Comparison of ENCODE assay signal across 8 mouse cellular contexts in genomic region chr9:83805164-83805976, GRCm38 (mm10). TPM values are rescaled to one million over a fixed set of nuclear protein-coding genes. Genes with fewer than 3 reads are reported as not detected.
A peak's percentile ranks its signal among the peaks of the same experiment; 100 is the strongest.
DNase-seq lines count a peak whose midpoint lies in the region; ATAC-seq and TF ChIP-seq lines count a peak whose summit lies in the region.

No protein-coding gene starts in this region.

- peak; percentile 84 for ATAC-seq in embryonic facial prominence, embryonic 12.5 days (ENCODE audit: insufficient number of reproducible peaks, insufficient read depth, low FRiP score, low TSS enrichment)
- peak; percentile 87 for ATAC-seq in hindbrain, embryonic 15.5 days (ENCODE audit: low FRiP score, low read depth)
- ATAC-seq in stomach, embryonic 14.5 days (ENCODE audit: insufficient number of reproducible peaks, insufficient read depth, low FRiP score, low read depth): peak; percentile 77

- WGBS in lung, adult 2 months: 2% methylated on average over 37 of the region's 37 CpGs
- under 1% methylated on average over 37 of the region's 37 CpGs for WGBS in embryonic facial prominence, embryonic 12.5 days
- WGBS in hindbrain, embryonic 15.5 days: under 1% methylated on average over 37 of the region's 37 CpGs
- WGBS in stomach, embryonic 14.5 days: under 1% methylated on average over 37 of the region's 37 CpGs

- H3K4me1 ChIP-seq in lung, adult 2 months (ENCODE audit: control insufficient read depth, insufficient read depth, low read length): peaks cover 8% of the 10 kb centered on the region
- H3K4me1 ChIP-seq in bone marrow macrophage, adult 2 months (ENCODE audit: control insufficient read depth, insufficient read depth, low read length): peaks cover 2% of the 10 kb centered on the region; the same call in 1 of the 2 replicates
- peaks cover 12% of the 10 kb centered on the region for H3K4me1 ChIP-seq in embryonic facial prominence, embryonic 12.5 days
- peaks cover 35% of the 10 kb centered on the region for H3K4me1 ChIP-seq in hindbrain, embryonic 15.5 days (replicated peaks)
- H3K4me1 ChIP-seq in stomach, embryonic 14.5 days (ENCODE audit: control insufficient read depth, insufficient read depth, low read length): no peaks in the 10 kb centered on the region

- H3K36me3 ChIP-seq in embryonic facial prominence, embryonic 12.5 days: no peaks in the 10 kb centered on the region
- no peaks in the 10 kb centered on the region for H3K36me3 ChIP-seq in hindbrain, embryonic 15.5 days
- H3K36me3 ChIP-seq in stomach, embryonic 14.5 days (ENCODE audit: control insufficient read depth, insufficient read depth, low read length): no peaks in the 10 kb centered on the region

- H3K27me3 ChIP-seq in embryonic facial prominence, embryonic 12.5 days: peaks cover 12% of the 10 kb centered on the region; the same call in 1 of the 2 replicates
- no peaks in the 10 kb centered on the region for H3K27me3 ChIP-seq in hindbrain, embryonic 15.5 days
- no peaks in the 10 kb centered on the region for H3K27me3 ChIP-seq in stomach, embryonic 14.5 days (ENCODE audit: control insufficient read depth, insufficient read depth, low read length)

- TF ChIP-seq CTCF in lung, adult 2 months (IDR thresholded peaks at IDR 0.05; ENCODE audit: insufficient read depth, low read length): no peak
- no peak for TF ChIP-seq CTCF in bone marrow macrophage, adult 2 months (IDR thresholded peaks at IDR 0.05; ENCODE audit: low read depth, low read length)

- peak overlapping the region; percentile 89 for H3K4me2 ChIP-seq in embryonic facial prominence, embryonic 12.5 days (replicated peaks)
- peak overlapping the region; percentile 79 for H3K4me2 ChIP-seq in hindbrain, embryonic 15.5 days
- peak overlapping the region; percentile 99 for H3K4me2 ChIP-seq in stomach, embryonic 14.5 days (replicated peaks; ENCODE audit: low read depth, low read length)

- H3K9ac ChIP-seq in embryonic facial prominence, embryonic 12.5 days: peak overlapping the region; percentile 62
- H3K9ac ChIP-seq in hindbrain, embryonic 15.5 days: peak overlapping the region; percentile 99
- peak overlapping the region; percentile 60 for H3K9ac ChIP-seq in stomach, embryonic 14.5 days (replicated peaks; ENCODE audit: low read depth, low read length)

- H3K27ac ChIP-seq in bone marrow macrophage, adult 2 months (ENCODE audit: insufficient read depth, low read depth, low read length): no peak overlapping the region
- H3K27ac ChIP-seq in embryonic facial prominence, embryonic 12.5 days: peak overlapping the region; percentile 67
- H3K27ac ChIP-seq in hindbrain, embryonic 15.5 days (replicated peaks): peak overlapping the region; percentile 97
- H3K27ac ChIP-seq in stomach, embryonic 14.5 days (ENCODE audit: low read length): peak overlapping the region; percentile 21; the same call in 1 of the 2 replicates

- H3K9me3 ChIP-seq in embryonic facial prominence, embryonic 12.5 days: no peaks in the 10 kb centered on the region
- no peaks in the 10 kb centered on the region for H3K9me3 ChIP-seq in hindbrain, embryonic 15.5 days
- H3K9me3 ChIP-seq in stomach, embryonic 14.5 days (ENCODE audit: control insufficient read depth, low read depth, low read length): no peaks in the 10 kb centered on the region

- TF ChIP-seq POLR2A in lung, adult 2 months (IDR thresholded peaks at IDR 0.05; ENCODE audit: borderline replicate concordance, extremely low read depth, low read depth, low read length): no peak
- TF ChIP-seq POLR2A in bone marrow macrophage, adult 2 months (IDR thresholded peaks at IDR 0.05; ENCODE audit: borderline replicate concordance, low read depth, low read length): no peak

- H3K4me3 ChIP-seq in lung, adult 2 months (replicated peaks; ENCODE audit: extremely low read depth, low read depth, low read length): peak overlapping the region; percentile 12
- peak overlapping the region; percentile 56 for H3K4me3 ChIP-seq in bone marrow macrophage, adult 2 months (ENCODE audit: insufficient read depth, low read length)
- H3K4me3 ChIP-seq in embryonic facial prominence, embryonic 12.5 days: peak overlapping the region; percentile 62
- H3K4me3 ChIP-seq in hindbrain, embryonic 15.5 days: peak overlapping the region; percentile 97
- peak overlapping the region; percentile 66 for H3K4me3 ChIP-seq in stomach, embryonic 14.5 days (ENCODE audit: low read depth, low read length)

- DNase-seq in lung, adult 2 months: no peak
- DNase-seq in lung, postnatal 4 days: no peak
- peak; percentile 6 for DNase-seq in lung, postnatal 10 days
- DNase-seq in gastrocnemius, adult 8-10 months (ENCODE audit: low spot score in 2 of 2): no peak

RNA-seq across cellular contexts. Expression of gene Elovl4, which starts 0.7 kb away (rescaled TPM):
- 0.60 and 30.6 TPM in 2 replicates for polyA plus RNA-seq in lung, adult 2 months (2012; rRNA removed)
- polyA plus RNA-seq in bone marrow macrophage, adult 2 months (2012; ENCODE audit: insufficient read depth, insufficient read length, missing spikeins): not detected in 2 replicates
- 28.2 and 29.3 TPM in 2 replicates for polyA plus RNA-seq in embryonic facial prominence, embryonic 12.5 days (2016; fragmentation: Nextera tagmentation; extraction: Ambion mirVana)
- polyA plus RNA-seq in hindbrain, embryonic 15.5 days (2015; fragmentation: Nextera tagmentation; extraction: Ambion mirVana): 106 and 112 TPM in 2 replicates
- 10.4 and 11.6 TPM in 2 replicates for polyA plus RNA-seq in stomach, embryonic 14.5 days (2014; fragmentation: Nextera tagmentation; extraction: Ambion mirVana)
- total RNA-seq in gastrocnemius, adult 8-10 months (2022): under 1 TPM in 3 of 4 experiments, not detected in 1; 0.12 to 0.35 (median 0.12) TPM

RNA-seq across cellular contexts. Expression of gene Ttk, which starts 29.1 kb away (rescaled TPM):
- 0.10 and 0.31 TPM in 2 replicates for polyA plus RNA-seq in lung, adult 2 months (2012; rRNA removed)
- polyA plus RNA-seq in bone marrow macrophage, adult 2 months (2012; ENCODE audit: insufficient read depth, insufficient read length, missing spikeins): 9.9 and 11.4 TPM in 2 replicates
- 38.6 and 39.9 TPM in 2 replicates for polyA plus RNA-seq in embryonic facial prominence, embryonic 12.5 days (2016; fragmentation: Nextera tagmentation; extraction: Ambion mirVana)
- polyA plus RNA-seq in hindbrain, embryonic 15.5 days (2015; fragmentation: Nextera tagmentation; extraction: Ambion mirVana): 6.4 and 8.8 TPM in 2 replicates
- 25.0 and 26.9 TPM in 2 replicates for polyA plus RNA-seq in stomach, embryonic 14.5 days (2014; fragmentation: Nextera tagmentation; extraction: Ambion mirVana)
- total RNA-seq in gastrocnemius, adult 8-10 months (2022): under 1 TPM in 1 of 4 experiments, not detected in 3; 0.12 TPM

Comparison
In these comparisons a context has a peak if more than half of its experiments do, and no peak if none do; other contexts are left out.
1. H3K4me3 ChIP-seq: peak in every context shown above with its lines; median percentile 97 in hindbrain, embryonic 15.5 days; 66 in stomach, embryonic 14.5 days; 62 in embryonic facial prominence, embryonic 12.5 days; 56 in bone marrow macrophage, adult 2 months; 12 in lung, adult 2 months.